Mouse (Mus musculus) c-Kit-negative CD71-positive TER-119-positive erythroid progenitor cells, embryonic 14.5 days (primary cell): Measurements from ENCODE around the gene Hdac8.

Source experiments
- DNase-seq: peaks from one replicate; pipeline ENCODE4 v3.0.0-alpha.2; 2013; ENCODE audit warnings: low read depth, low spot score

Hdac8 gene

DNA sequence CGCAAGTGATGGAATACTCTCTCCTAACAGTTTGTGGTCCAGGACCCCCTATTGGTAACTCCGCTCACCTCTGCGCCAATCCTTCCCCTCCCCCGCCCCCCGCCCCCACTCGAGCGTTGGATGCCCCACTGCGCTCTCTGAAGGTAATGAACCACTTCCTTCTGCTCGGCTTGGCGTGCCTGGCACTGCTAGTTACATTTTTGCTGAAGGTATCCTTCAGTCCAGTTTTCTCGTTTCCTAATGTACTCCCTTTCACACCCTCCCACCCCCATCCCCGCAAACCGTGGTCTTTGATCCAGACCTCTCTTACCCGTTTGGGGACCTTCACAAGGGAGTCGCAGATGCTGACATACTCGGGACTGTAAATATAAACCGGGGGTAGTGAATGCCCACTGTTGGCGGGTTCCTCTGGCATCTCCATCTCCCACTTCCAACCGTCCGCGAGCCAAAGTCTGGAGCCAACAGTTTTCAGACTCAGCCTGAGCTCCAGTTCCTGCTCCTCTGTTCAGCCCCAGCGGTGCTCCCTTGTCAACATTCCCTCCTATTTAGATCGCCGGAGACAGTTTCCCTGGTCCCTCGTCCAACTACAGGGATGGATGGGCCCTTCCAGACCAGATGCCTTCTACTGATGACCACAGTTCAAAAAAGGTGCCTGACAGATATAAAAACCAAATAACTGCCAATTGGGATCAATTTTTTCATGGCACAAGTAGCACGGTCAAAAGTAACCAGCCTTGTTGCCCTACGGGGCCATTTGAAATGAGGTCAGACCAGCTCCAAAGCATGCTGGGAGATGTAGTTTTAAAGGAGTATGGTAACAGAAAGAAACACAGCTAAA, at the start of gene Hdac8:
Gene Hdac8 (minus strand): TSS at position 716 of the 838 bp plus-strand sequence.
- peak; percentile 29 for DNase-seq

DNA sequence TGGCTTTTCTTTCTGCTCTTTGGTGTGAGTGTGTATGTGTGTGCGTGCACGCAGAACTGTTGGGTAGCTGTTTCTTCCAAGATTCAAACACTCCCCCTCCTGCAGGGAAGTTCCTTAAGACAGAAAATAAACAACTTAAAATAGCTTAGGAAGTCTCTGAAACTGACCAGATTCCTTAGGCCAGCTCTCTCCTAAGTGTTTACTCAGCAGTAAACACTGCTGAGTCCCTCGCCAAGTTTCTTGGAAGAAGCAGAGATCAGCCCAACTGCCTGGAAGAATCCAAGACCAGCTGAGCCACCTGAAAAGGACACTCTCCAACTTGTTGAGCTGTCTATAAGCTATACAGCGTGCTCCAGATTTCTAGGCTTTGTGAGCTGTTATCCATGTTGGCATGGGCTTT, 4.0 kb upstream of the Hdac8 start:
- DNase-seq: no peak

DNA sequence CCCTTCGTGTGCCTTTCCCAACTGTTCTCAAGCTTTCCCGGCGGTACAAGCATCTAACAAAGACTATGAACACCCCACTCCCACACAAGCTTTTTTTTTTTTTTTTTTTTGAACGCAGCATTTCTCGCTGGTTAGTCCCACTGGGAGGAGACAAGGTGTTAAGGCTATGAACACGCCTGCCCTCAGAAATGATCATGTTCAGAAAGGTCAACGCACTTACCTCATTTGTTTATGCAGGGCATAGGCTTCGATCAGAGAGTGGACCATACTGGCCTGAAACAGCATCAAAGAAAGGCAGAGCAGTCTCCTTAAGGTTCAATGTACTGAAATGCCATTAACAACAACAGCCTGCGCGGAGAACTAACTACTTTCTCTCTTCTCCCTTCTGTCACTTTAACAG, 980 bp downstream of the Hdac8 start:
- no peak for DNase-seq

DNA sequence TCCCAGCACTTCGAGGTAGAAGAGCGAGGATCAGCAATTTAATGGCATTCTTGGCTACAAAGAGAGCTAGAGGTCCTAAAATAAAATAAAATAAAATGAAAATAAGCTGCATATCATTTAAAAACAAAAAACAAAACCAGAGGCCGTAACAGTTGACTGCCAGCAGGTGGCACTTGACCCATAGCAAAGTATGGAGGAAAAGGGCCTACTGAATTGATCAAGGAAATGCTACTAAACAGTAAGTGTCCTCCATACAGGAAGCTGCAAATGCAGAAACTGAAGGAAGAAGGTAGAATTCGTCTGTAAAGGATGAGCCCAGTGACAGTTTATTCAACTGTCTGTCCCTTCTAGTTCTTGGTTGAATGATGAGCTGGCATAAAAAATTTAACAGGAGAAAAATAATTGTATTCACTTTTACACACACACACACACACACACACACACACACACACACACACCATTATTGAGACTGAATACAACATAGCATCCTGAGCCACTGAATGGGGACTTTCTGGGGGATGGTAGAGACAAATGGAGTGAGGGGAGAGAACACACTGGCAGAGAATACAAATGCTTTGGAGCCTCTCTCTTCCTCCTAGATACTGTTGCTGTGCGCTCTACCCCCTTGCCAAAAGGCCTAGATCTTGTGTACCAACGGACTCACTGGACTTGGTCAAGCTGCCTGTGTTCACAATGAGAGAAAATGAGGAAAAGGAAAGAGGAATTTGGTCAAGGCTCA, 11.0 kb downstream of the Hdac8 start:
- DNase-seq: no peak

DNA sequence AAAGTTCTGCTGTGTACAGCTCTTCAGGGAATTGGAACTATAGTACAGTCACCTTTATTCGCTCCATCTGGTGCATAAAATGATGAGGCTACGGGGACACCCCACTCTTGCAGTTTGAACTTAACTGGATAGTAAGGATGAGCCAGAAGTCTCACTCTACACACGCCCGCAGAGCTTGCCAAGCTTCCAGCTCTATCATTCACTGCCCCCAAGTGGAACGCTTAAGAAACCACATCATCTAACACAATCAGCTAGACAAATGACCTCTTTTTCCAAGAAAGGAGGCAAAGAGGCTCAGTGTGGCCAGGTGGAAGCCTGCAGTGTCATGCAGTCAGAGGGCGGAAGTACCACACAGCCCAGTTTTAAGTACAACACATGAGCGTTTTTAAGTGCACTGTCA, 19.6 kb downstream of the Hdac8 start:
- no peak for DNase-seq

DNA sequence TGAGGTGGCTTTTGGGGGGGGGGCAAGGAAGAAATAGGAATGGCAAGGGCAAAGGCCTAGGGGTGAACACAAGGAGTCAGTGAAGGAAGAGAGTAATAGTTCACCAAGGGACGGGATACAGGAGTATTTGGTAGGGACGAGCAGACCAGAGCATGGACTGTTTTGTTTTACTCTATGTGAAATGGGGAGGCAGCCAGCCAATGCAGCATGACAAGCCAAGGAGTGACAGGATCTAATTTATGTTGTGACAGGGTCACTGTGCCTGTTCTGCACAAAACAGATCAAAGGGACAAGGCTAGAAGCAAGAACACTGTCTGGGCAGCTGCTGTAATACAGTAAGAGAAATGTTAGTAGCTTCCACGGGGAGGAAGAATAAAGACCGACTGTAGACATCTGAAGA, 25.5 kb downstream of the Hdac8 start:
- no peak for DNase-seq

DNA sequence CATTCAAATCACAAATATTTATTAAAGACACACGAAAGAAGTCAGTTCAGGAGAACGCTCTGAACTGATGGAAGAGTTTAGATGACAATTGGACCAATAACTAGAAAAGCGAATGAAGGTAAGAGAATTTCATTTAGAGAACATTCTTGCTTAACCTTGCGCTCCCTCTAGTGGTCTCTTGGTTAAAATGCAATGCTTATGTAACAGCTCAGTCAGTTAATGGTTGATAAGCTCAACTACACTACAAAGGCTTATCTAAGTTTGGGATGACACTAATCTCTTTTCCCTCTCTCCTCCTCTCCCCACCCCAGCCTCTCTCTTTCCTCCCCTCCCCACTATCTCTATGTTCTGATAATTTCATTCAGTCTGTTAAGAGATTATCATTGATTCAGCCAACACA, 26.2 kb downstream of the Hdac8 start:
- peak; percentile 21 for DNase-seq

DNA sequence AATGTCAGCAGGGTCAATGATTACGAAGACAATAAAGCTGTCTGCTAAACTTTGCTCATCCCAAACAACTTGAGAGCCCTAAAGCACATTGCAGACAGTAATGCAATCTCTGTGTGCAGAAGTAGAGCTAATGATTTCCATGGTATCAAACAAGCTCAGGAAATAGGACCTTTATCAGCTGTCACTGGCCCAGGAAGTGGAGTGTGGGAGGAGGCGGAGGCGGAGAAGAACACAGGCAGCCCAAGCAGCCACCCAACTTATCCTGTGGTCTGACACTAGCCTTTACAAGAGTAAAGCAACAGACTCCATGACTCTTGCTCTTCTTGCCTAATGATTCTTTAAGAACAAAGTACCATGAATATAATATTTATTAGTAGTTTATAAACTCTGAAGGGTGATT, 26.7 kb downstream of the Hdac8 start:
- DNase-seq: no peak

DNA sequence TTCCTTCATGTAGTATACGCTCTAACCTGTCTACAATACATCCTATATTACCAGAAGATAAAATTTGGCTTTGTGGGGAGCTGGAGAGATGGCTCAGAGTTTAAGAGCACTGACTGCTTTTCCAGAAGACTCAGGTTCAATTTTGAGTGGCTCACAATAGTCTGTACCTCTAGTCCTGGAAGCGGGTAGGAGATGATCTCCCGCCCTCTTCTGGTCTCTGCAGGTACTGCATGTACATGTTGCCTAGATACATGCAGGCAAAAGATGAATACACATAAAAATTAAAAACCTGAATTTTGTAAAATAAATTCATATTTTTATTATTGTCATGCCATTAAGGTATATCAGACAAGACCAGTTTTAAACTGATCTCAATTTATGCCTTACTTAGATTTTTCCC, 28.4 kb downstream of the Hdac8 start:
- DNase-seq: peak; percentile 32

DNA sequence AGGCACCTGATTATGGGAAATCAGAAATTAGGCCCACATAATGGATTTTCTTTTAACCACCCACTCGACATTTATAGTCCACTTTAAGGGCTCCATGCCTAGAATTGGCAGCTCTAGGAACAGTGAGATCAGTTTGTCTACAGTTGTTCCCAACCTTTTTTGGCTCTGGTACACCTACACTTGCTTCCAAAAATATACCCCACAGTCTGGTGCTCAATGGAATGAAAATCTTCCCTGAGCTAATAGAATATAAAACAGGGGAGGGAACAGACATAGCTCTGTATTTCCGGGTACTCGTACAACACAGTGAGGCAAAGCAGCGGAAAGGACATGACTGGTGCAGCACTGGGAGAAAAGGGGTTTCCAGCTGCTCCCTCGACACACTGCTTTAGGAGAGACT, 29.6 kb downstream of the Hdac8 start:
- DNase-seq: no peak

DNA sequence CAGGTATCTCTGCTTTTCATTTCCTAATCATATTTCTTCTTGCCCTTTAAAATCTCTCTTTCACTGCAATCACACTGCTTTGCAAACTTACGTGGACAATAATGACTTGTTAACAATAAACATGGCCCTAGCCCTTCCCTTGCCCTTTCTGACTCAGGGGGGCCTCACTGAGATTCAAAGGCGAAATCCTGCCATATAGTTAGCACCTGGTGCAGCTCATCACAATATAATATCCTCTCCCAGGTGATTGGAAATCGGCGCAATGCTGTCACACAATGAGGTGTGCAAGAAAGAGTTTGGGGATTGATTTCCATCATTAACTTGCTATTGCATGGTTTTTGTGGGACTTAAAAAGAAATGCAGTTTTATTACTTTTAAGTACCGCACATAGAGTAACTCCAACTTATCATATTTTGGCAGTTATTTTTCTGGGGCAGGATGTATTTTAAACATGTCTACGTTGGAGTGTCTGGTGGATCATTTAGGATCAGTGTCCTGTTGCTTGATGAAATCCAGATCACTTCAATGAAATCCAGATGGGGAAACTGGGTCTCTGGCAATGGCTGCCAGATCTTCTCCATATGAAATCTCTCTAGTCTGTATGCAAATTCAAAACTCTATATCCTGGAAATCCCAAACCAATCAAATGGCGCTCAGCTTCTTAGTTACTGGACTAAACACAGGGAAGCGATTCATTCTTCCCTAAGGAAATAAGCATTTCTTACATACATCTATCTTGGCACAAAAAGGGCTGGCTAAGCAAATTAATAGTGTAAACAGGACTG, 86.6 kb downstream of the Hdac8 start:
- DNase-seq: no peak

DNA sequence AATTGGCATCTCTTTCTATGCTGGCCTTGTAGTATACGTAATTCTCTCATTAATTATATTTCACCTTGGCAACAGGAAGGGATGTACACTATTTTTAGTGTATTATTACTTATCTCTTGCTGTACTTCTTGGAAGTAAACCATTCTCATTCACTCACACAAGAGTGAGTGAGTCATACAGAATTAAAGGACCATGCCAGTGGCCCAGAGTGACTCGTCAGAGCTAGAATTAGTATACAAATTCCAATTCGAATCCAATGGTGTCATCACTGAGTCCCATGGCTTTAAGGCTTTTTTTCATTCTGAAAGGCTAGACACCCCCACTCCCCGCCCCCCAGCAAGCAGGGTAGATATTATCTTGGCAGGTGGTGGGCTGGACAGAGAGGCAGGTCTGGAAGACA, 88.2 kb downstream of the Hdac8 start:
- DNase-seq: no peak

DNA sequence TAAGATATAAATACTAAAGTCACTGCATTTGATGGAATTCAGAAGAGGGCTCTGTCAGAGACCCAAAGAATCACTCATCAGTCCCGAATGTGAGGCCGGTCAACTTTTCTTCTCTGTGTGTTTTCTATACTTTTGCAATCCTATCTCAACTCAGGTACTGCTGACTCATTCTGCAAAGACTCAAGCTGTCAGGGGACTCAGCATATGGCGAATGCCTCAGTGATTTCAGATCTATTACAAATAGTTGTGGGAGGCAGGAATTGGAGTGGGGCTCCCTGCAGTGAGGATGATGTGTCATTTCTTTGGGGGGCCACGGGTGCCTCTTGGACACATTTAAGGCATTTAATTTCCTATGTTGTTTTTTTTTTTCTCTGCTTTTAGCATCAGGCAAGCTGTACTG, 88.8 kb downstream of the Hdac8 start:
- DNase-seq: no peak

DNA sequence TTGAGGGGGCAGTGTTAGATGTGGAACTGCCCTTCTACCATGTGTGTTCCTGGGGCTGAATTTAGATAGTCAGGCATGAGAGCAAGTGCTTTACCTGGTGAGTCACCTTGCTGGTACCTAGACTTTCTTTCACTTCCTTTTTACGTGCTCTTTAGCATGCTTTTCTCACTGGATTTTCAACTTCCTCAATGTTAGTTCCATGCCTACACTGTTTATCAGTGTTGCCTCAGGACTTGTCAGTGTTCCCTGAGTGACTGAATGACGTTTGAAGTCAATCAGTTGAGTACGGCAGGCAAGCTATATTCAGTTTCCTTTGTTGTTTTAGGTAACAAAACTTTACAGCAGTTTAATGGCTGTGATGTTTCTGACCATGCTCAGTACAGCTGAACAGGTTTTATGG, 120.4 kb downstream of the Hdac8 start:
- no peak for DNase-seq

DNA sequence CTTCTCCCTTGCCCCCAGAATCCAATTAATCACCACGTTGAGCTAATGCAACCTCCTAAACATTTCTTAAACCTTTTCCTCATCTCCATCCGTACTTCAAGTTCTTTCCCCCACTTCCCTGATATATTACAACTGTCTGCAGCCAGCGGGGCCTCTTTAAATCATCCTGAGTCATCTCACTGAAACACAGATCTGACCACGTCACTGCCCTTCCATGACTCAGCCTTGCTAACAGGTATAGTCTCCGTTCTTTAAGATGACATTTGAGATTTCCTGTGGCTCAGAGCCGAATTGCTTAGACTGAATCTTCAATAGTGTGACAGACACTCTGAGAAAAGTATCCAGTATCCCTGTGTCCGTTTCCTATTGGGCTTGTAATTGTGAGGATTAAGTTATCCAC, 122.0 kb downstream of the Hdac8 start:
- DNase-seq: no peak

DNA sequence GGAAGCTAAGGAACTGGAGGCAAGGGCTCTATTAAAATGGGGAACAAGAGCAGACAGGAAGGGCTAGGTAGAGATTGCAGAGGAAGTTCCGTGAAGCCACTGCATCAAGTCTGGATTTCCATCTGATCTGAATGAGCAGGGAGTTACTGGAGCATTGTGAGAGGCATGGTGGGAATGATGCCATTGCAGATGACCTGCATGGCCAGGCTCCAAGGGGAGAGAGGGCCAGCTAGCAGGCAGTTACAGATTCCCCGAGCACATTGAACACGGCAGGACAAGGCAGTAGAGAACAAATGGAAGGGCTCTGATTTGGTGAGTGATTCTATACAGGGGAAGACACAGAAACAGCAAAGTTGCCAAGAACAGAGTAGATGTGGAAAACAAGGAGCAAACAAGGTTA, 138.6 kb downstream of the Hdac8 start:
- DNase-seq: no peak

DNA sequence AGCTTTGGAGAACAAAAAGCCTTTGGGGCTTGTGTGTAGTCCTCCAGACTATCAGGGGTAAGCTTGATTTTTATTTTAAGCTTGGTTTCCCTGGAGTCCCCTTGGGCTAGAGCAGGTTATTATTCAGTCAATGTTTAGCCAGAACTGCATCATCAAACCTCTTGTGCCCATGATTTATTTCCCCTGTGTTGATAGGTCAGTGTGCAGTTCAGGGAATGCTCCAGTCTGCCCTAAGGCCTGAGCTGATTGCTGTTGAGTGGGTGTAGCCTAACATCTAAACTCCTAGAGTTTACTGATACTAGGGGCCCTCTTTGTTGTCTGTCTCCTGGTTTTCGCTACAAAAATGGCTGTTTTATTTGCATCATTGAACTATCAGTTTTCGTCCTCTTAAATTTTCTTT, 142.9 kb downstream of the Hdac8 start:
- no peak for DNase-seq

DNA sequence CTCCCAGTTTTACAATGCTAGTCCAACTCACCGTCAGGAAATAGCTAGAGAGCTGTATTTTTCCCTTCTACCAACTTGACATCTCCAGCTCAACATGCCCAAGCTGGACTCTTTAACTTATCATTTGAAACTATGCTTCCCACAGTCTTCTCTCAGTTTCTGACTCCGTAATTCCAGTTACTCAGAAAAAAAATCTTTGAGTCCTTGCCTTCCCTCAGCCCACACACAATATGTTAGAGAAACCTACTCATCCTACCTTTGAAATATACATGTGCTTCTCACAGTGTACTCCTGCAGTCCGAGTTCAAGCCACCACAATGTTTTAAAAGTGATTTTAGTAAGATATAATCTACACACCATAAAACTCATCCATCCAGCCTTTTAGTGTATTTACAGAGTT, 151.7 kb downstream of the Hdac8 start:
- no peak for DNase-seq

DNA sequence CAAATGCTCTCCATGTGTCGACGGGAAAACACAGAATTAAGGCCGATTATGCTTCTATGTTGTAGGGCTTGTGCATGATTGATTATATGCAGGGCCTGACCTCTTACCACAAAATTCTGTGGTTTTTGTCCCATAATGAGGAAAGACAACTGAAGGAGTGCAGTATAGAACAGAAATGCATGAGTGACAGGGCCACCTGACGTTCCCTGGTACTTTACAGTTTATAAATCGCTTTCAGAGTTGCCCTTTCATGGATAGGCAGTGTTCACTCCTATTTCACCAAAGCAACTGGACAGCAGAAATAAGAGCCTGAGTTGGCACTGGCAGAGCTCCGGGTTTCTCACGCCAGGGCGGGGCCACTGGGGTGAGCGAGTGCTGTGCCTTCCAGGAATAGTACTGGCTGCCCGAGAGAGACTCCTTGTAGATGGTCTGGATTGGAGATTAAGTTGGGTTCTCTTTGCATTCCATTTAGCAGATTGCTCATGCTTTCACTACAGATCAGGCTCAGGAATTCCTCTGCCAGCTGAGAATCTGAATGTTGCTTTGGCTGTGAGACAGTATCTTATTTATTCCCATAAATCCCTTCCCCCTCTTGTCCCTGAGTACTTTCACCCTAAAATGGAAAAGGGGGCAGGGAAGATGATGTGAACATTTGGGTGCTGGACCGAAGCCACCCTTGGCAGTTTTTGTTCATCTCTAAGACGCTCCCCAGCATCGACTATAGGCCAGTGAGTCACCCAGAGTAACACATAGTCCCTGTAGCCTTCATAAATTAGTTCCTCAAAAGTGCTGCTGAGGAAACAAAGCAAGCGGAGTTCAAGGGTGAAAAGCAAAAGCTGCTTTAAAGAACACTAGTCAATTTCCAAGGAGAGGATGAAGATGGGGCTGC, 155.1 kb downstream of the Hdac8 start:
- no peak for DNase-seq

DNA sequence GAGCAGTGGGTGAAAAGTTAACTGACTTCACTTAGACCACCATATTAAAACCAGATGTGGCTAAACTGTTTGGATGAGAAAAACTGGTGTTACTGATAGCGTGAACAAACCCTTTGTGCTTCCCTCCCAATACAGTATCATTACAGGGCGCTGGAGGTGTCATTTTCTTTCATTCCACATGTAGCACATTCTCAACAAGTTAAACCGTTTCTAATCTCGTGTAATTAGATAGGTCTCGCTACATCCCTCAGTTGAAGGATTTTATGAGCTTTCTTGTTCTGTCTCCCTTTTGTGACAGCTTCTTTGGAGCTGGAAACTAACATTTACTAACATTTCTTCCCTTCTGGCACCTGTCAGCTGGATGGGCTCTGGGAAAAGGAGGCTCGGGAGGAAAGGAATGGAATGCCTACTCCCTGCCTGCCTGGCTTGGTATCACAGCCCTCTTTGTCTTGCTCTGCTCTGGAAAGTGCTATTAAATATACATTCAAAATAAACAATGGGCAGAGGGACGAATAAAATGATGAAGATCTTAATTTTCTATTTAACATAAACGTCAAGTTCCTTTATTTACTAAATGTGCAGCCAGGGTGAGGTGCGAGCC, 156.2 kb downstream of the Hdac8 start:
- no peak for DNase-seq

DNA sequence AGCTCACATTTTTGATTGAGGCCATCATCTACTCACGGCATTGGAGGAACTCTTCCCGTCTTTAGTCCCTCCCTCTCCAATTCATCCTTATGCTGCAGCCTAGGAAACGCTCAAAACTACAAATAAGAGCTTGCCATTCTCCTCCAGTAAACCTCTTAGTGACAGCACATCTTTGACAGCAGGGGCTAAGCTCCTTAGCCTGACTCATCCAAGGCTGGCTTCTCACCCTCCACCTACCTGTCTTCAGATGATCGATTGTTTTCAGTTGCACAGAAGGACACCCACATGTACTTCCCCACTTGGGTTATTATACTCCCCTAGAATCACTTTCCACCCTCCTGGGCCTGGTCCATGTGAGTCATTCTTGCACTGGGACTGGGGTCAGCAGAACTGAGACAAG, 163.5 kb downstream of the Hdac8 start:
- DNase-seq: no peak
